Mouse (Mus musculus): Measurements from ENCODE around the gene Ccdc88c. TPM values are rescaled to one million over a fixed set of nuclear protein-coding genes. Genes with fewer than 3 reads are reported as not detected.

Gene Ccdc88c
- polyA plus RNA-seq, 1 experiment from 2014 or later, result 11.0 TPM

DNA sequence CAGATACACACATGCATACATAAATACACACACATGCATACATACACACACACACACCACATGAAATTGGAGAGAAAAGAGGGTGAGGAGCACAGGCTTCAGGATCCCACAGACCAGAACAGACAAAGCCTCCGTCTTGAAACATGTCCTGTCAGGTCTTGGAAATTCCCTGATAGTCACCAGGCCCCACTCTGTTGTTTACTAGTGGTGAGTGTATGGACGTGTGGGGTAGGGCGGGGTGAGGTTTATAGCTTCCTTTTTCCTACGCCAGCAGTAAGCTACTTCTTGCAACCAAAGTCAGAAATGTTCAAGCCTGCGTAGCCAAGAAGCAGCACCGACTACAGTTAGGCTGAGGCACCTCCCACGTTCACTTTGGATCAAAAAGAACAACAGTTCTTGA lies 145.7 kb downstream of the Ccdc88c start:
- no peaks in the 10 kb centered on the region for H3K36me3 ChIP-seq
- 80% methylated on average over 7 of the region's 7 CpGs for WGBS
- H3K4me1 ChIP-seq (replicated peaks), result 0 out of 2 replicates have a peak, but pooled peaks cover 6% of the 10 kb centered on the region
- ATAC-seq (ENCODE audit: low read depth), result no peak
- no peaks in the 10 kb centered on the region for H3K9me3 ChIP-seq
- H3K4me3 ChIP-seq, result no peak overlapping the region
- no peak overlapping the region for H3K27ac ChIP-seq (replicated peaks)
- no peaks in the 10 kb centered on the region for H3K27me3 ChIP-seq
- no peak overlapping the region for H3K4me2 ChIP-seq
- H3K9ac ChIP-seq, result no peak overlapping the region

DNA sequence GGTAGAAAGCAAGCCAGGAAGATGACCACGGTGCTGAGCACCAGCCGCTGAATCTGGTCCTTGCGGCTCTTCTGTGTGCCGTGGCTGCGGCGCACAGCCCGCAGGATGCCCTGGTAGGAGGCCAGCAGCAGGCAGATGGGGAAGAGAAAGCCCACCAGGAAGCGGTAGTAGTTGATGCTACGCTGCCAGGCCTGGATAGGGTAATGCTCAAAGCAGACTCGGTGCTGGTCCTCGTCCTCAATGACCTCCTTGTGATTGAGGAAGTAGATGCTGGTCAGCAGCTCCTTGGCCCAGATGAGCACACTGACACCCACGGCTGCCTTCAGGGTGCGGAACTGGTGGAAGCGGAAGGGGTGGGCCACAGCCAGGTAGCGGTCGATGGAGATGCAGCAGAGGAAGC lies 150.3 kb downstream of the Ccdc88c start:
- ATAC-seq (ENCODE audit: low read depth), result no peak
- Histone ChIP-seq H3K36me3 (no peaks in the 10 kb centered on the region), H3K27ac (replicated peaks) (no peak overlapping the region), H3K9ac (no peak overlapping the region), H3K4me3 (no peak overlapping the region), H3K4me2 (no peak overlapping the region), H3K27me3 (no peaks in the 10 kb centered on the region), H3K4me1 (replicated peaks) (no peaks in the 10 kb centered on the region), H3K9me3 (no peaks in the 10 kb centered on the region)
- 94% methylated on average over 16 of the region's 16 CpGs for WGBS

DNA sequence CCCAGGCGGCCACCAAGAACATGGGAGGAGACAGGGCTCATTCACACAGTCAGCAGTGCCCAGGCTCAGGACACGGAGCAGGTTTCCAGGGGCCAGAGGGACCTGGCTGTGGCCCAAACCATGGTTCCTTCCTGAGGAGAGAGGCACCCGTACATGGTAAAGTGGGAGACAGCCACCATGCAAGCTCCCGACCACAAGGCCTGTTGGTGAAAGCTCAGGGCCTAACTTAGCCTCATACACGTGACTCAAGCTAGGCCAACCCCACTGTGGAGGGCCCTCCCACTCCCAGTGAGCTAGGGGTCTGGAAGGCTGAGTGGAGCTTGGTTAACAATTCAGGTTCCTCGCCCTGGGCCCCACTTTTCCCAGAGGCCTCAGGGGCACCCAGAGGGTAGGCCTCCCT lies 150.9 kb downstream of the Ccdc88c start:
- WGBS, result 76% methylated on average over 6 of the region's 6 CpGs
- no peak for ATAC-seq (ENCODE audit: low read depth)

DNA sequence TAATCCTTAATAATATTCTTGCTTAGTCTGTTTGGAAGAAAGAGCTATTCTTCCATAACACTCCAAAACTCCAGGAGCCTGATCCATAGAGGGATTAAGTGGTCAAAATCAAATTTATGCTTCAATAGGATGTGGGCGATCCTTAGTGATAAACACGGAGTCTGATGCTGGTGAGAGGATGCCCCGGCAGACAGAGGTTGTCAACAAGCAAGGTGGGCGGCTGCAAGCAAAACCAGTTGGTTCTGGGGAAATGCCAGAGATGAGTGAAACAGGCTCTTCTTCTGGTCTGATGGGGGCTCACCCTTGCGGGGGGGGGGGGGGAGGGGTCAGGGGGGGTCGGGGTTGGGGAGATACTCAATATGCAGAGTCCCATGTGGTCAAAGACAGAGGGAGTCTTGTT lies 152.9 kb downstream of the Ccdc88c start:
- no peaks in the 10 kb centered on the region for H3K9me3 ChIP-seq
- H3K4me1 ChIP-seq (replicated peaks), result no peaks in the 10 kb centered on the region
- 75% methylated on average over 6 of the region's 6 CpGs for WGBS
- no peak overlapping the region for H3K27ac ChIP-seq (replicated peaks)
- H3K4me3 ChIP-seq, result no peak overlapping the region
- no peaks in the 10 kb centered on the region for H3K27me3 ChIP-seq
- no peak overlapping the region for H3K4me2 ChIP-seq
- H3K9ac ChIP-seq, result no peak overlapping the region
- H3K36me3 ChIP-seq, result no peaks in the 10 kb centered on the region
- ATAC-seq (ENCODE audit: low read depth), result no peak

More for the DNA sequence above, 150.9 kb downstream of the Ccdc88c start:
- Histone ChIP-seq H3K9me3 (no peaks in the 10 kb centered on the region), H3K36me3 (no peaks in the 10 kb centered on the region), H3K4me1 (replicated peaks) (no peaks in the 10 kb centered on the region), H3K27me3 (no peaks in the 10 kb centered on the region), H3K4me3 (no peak overlapping the region), H3K27ac (replicated peaks) (no peak overlapping the region), H3K9ac (no peak overlapping the region), H3K4me2 (no peak overlapping the region)

DNA sequence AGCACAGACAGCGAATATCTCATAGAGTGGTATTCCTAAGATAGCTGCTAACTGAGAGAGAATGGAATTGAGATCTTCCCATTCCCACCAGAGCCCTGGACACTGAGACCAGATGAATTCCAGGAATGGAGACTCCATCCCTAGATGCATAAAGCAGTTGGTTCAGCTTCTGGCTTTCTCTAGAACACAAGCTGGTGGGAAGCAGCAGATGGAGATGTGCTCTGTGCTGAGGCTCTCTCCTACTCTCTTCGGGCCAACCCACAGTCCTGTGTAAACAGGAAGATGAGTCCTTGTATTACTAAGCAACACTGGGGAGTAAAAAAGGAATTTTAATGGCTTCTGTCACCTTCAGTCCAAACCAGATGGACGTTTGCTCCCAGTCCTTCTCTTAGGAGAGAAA lies 153.3 kb downstream of the Ccdc88c start:
- no peaks in the 10 kb centered on the region for H3K9me3 ChIP-seq
- no peak overlapping the region for H3K27ac ChIP-seq (replicated peaks)
- H3K4me1 ChIP-seq (replicated peaks), result no peaks in the 10 kb centered on the region
- no peak overlapping the region for H3K4me3 ChIP-seq
- no peak for ATAC-seq (ENCODE audit: low read depth)
- H3K27me3 ChIP-seq, result no peaks in the 10 kb centered on the region
- WGBS, result 52% methylated on average over 3 of the region's 3 CpGs
- H3K4me2 ChIP-seq, result no peak overlapping the region
- no peak overlapping the region for H3K9ac ChIP-seq
- H3K36me3 ChIP-seq, result no peaks in the 10 kb centered on the region

DNA sequence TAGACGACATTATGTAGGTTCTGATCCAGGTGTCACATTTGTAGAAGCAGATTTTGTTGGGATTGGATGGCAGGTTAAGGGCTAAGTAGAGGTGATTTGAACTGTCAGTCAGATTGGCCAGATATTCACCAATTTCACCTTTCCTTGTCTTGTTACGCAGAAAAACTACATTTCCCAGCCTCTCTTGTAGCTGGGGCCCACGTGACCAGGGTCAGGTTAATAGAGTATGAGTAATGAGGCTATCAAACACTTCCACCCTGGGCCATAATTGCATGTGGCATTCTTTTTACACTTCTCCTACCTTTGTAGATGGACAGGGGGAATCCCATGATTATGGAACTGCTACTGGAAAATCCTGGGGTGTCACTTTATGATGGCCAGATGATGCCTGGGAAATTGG lies 155.2 kb downstream of the Ccdc88c start:
- WGBS, result 79% methylated on average over 3 of the region's 3 CpGs
- no peak for ATAC-seq (ENCODE audit: low read depth)
- Histone ChIP-seq H3K4me3 (no peak overlapping the region), H3K4me1 (replicated peaks) (no peaks in the 10 kb centered on the region), H3K4me2 (no peak overlapping the region), H3K9ac (no peak overlapping the region), H3K36me3 (no peaks in the 10 kb centered on the region), H3K9me3 (0 out of 2 replicates have a peak, but pooled peaks cover 4% of the 10 kb centered on the region), H3K27ac (replicated peaks) (no peak overlapping the region), H3K27me3 (no peaks in the 10 kb centered on the region)

DNA sequence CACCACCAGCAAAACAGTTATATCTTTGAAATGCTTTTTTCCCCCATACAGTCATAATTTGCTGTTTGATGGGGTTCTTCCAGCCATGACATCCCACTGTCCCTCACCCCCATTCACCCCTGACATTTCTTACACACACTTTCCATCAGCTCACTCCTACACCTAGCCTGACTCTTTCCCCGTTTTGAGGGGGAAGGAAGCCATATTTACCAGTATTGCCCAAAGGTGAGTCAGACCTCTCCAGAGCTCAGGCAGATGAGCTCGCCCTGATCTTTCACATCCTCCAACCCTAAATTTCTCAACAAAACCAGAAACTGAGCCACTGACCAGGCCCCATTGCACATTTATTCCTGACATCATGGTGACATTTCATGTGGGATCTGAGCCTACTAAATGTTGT lies 157.0 kb downstream of the Ccdc88c start:
- WGBS, result 85% methylated on average over 2 of the region's 2 CpGs
- Histone ChIP-seq H3K9ac (no peak overlapping the region), H3K27ac (replicated peaks) (no peak overlapping the region), H3K36me3 (no peaks in the 10 kb centered on the region), H3K4me1 (replicated peaks) (no peaks in the 10 kb centered on the region), H3K27me3 (no peaks in the 10 kb centered on the region), H3K9me3 (0 out of 2 replicates have a peak, but pooled peaks cover 4% of the 10 kb centered on the region), H3K4me2 (no peak overlapping the region), H3K4me3 (no peak overlapping the region)
- no peak for ATAC-seq (ENCODE audit: low read depth)

DNA sequence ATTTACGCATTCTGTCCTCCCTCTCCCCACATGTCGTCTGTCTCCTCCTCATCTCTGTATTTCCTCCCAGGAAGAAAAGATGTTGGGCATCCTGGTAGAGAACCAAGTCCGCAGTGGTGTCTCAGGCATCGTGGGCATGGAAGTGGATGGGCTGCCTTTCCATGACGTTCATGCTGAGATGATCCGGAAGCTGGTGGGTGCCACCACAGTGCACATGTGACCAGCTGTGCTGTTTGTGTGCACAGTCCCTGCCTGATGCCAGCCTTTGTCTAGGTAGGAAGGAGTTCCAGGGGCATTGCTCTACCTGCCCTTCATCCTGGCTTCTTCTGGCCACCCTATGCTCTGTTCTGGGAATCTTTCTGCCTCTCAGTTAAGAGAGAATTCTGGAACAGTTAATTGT lies 157.6 kb downstream of the Ccdc88c start:
- ATAC-seq (ENCODE audit: low read depth), result no peak
- Histone ChIP-seq H3K4me3 (no peak overlapping the region), H3K36me3 (no peaks in the 10 kb centered on the region), H3K4me1 (replicated peaks) (no peaks in the 10 kb centered on the region), H3K9me3 (0 out of 2 replicates have a peak, but pooled peaks cover 4% of the 10 kb centered on the region), H3K27ac (replicated peaks) (no peak overlapping the region), H3K4me2 (no peak overlapping the region), H3K9ac (no peak overlapping the region), H3K27me3 (no peaks in the 10 kb centered on the region)
- WGBS, result 89% methylated on average over 6 of the region's 6 CpGs

DNA sequence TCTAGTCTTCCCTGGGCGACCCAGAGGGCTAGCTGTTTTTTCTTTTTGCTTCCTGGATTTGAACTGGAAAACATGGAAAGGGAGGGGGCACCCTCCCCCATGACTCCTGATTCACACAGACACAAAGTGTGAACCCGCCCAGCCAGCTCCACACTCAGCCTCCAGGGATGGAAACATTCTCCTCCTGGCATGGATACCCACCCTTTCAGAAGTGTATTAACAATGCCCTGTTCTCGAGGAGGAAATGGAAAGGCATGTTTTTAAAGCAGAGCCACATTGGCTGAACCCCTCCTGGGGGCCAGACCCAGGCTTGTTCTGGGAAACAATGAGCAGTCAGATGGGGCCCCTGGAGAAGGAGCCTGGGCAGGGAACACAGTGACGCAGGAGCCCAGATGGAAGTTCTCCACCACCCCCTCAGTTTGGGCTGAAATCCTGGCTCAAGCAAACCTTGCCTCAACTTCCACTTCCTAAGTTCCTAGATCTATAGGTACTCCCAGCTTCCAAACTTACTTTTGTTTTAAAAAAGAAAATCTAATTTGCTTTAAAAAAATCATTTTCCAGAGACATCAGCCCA lies 160.7 kb downstream of the Ccdc88c start:
- Histone ChIP-seq H3K9ac (no peak overlapping the region), H3K27me3 (no peaks in the 10 kb centered on the region), H3K9me3 (0 out of 2 replicates have a peak, but pooled peaks cover 4% of the 10 kb centered on the region), H3K4me1 (replicated peaks) (peaks cover 12% of the 10 kb centered on the region; the same call in 1 of the 2 replicates), H3K4me2 (no peak overlapping the region), H3K4me3 (no peak overlapping the region), H3K36me3 (no peaks in the 10 kb centered on the region), H3K27ac (replicated peaks) (no peak overlapping the region)
- WGBS, result 55% methylated on average over 4 of the region's 4 CpGs
- no peak for ATAC-seq (ENCODE audit: low read depth)

DNA sequence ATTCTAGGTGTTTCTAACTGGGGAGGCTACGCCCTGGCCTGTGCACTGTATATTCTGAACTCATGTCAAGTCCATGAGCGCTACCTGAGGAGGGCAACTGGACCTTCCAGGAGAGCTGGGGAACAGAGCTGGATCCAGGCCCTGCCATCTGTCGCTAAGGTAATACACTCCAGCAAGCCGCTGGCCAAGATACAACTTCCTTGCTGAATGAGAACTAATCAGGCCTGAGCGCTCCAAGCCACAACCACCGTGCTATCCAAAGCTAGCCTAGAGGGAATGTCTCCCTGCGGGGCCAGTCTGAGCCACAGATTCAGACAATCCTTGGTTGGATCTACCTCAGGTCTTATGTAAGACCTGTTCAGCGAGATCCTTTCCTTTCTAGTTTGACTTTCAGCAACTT lies 161.8 kb downstream of the Ccdc88c start:
- no peak overlapping the region for H3K9ac ChIP-seq
- H3K4me3 ChIP-seq, result no peak overlapping the region
- no peaks in the 10 kb centered on the region for H3K36me3 ChIP-seq
- no peak overlapping the region for H3K4me2 ChIP-seq
- H3K27ac ChIP-seq (replicated peaks), result no peak overlapping the region
- no peaks in the 10 kb centered on the region for H3K27me3 ChIP-seq
- ATAC-seq (ENCODE audit: low read depth), result no peak
- WGBS, result 90% methylated on average over 8 of the region's 8 CpGs
- H3K4me1 ChIP-seq (replicated peaks), result peaks cover 12% of the 10 kb centered on the region; the same call in 1 of the 2 replicates
- 0 out of 2 replicates have a peak, but pooled peaks cover 4% of the 10 kb centered on the region for H3K9me3 ChIP-seq

DNA sequence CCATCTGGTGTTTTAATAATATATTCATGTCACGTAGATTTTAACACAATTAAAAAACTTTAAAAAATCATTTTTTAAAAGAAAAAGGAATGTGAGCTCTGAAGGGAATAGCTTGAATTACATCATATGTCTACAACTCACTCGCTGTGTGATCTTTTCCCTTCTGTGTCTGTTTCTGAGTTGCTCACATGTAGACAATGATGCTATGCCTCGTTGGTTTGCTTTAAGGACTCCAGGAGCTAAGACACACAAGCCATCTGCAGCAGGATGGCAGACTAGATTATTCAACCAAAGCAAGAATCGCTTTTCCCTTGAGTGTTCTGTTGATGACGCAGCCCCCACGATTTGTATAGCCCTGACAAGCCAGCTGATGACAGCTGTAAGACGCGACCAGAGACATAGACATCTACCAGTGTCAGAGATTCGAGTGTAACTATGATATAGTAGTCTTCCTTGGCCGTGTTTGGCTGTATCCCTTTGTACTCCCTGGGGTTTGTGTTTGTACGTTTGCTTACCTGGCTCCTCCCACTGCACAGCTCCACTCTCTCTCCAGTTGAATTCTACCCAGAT lies 163.3 kb downstream of the Ccdc88c start:
- H3K27ac ChIP-seq (replicated peaks), result 0 out of 2 replicates have a peak overlapping the region, but pooled peaks have one; percentile 20
- ATAC-seq (ENCODE audit: low read depth), result peak; percentile 37; the same call in 1 of the 2 replicates

DNA sequence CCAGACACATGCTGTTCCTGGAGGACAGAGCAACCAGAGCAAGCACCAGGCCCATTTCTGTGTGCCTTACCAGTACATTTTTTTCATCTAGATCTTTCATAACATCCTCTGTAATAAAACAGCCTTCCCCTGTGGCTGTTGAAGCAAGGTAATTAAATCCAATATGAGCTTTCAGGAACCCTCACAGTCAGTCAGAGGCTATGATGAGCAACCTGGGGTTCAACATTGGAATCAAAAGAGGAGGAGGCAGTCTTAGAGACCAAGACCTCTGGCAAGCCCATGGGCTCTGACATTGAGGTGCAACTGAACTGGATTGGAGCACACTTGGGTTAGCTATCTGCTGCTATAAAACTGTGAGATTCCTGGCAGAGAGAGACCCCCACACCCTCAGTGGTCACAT lies 163.8 kb downstream of the Ccdc88c start:
- Histone ChIP-seq H3K4me3 (no peak overlapping the region), H3K27me3 (no peaks in the 10 kb centered on the region)
- ATAC-seq (ENCODE audit: low read depth), result peak; percentile 59; the same call in 1 of the 2 replicates

More for the DNA sequence above, 163.3 kb downstream of the Ccdc88c start:
- Histone ChIP-seq H3K4me3 (no peak overlapping the region), H3K9ac (no peak overlapping the region), H3K4me1 (replicated peaks) (peaks cover 12% of the 10 kb centered on the region; the same call in 1 of the 2 replicates), H3K27me3 (no peaks in the 10 kb centered on the region), H3K36me3 (no peaks in the 10 kb centered on the region), H3K4me2 (no peak overlapping the region), H3K9me3 (0 out of 2 replicates have a peak, but pooled peaks cover 4% of the 10 kb centered on the region)
- 65% methylated on average over 11 of the region's 11 CpGs for WGBS

More for the DNA sequence above, 163.8 kb downstream of the Ccdc88c start:
- H3K9me3 ChIP-seq, result 0 out of 2 replicates have a peak, but pooled peaks cover 4% of the 10 kb centered on the region
- no peak overlapping the region for H3K4me2 ChIP-seq
- H3K36me3 ChIP-seq, result no peaks in the 10 kb centered on the region
- 0 out of 2 replicates have a peak overlapping the region, but pooled peaks have one; percentile 20 for H3K27ac ChIP-seq (replicated peaks)
- peaks cover 12% of the 10 kb centered on the region; the same call in 1 of the 2 replicates for H3K4me1 ChIP-seq (replicated peaks)
- no peak overlapping the region for H3K9ac ChIP-seq
